Mouse (Mus musculus) CH12F3 (cell line): ENCODE data around the gene Klhl10.

ENCODE experiments used
- in situ Hi-C: fragments of 300-500 bp; cut with MboI; formaldehyde crosslinking; loops from 2 replicates; pipeline ENCODE4 v1.14.3; 2020; ENCODE audit warnings: low sequenced_read_pairs

Gene Klhl10

GRCm38 (mm10) chr11:100408076-100408834 is 33.5 kb upstream of the Klhl10 start:
- in situ Hi-C loops: loop anchor here (5.0 kb wide), 1 partner anchor 36 kb away; no protein-coding TSS in a partner anchor

GRCm38 (mm10) chr11:100408835-100409462 is 32.8 kb upstream of the Klhl10 start:
- in situ Hi-C loops: loop anchor here (5.0 kb wide), 1 partner anchor 37 kb away; no protein-coding TSS in a partner anchor

GRCm38 (mm10) chr11:100409686-100410085 is 32.0 kb upstream of the Klhl10 start:
- in situ Hi-C loops: loop anchor here (5.0 kb wide), 1 partner anchor 37 kb away; no protein-coding TSS in a partner anchor

- in situ Hi-C loops: no loop called here
Observed at GRCm38 (mm10) chr11:100411736-100412135, 30.0 kb upstream of the Klhl10 start.

GRCm38 (mm10) chr11:100413541-100413940 is 28.2 kb upstream of the Klhl10 start:
- in situ Hi-C loops: no loop called here

- in situ Hi-C loops: no loop called here
Observed at GRCm38 (mm10) chr11:100414021-100414913, 27.4 kb upstream of the Klhl10 start, which contains the start of gene P3h4. P3h4 (minus strand) TSS chr11:100414836.

- in situ Hi-C loops: no loop called here
Observed at GRCm38 (mm10) chr11:100414914-100415822, 26.5 kb upstream of the Klhl10 start, which contains the start of gene Fkbp10. Fkbp10 (plus strand) TSS chr11:100415697.

- in situ Hi-C loops: no loop called here
Observed at GRCm38 (mm10) chr11:100421537-100421936, 20.2 kb upstream of the Klhl10 start.

GRCm38 (mm10) chr11:100423836-100424235 is 17.9 kb upstream of the Klhl10 start:
- in situ Hi-C loops: no loop called here

- in situ Hi-C loops: no loop called here
Observed at GRCm38 (mm10) chr11:100425851-100426250, 15.9 kb upstream of the Klhl10 start.

GRCm38 (mm10) chr11:100426820-100427219 is 14.9 kb upstream of the Klhl10 start:
- in situ Hi-C loops: no loop called here

GRCm38 (mm10) chr11:100428612-100429199 is 13.0 kb upstream of the Klhl10 start:
- in situ Hi-C loops: no loop called here

GRCm38 (mm10) chr11:100430052-100430451 is 11.7 kb upstream of the Klhl10 start:
- in situ Hi-C loops: no loop called here

GRCm38 (mm10) chr11:100432002-100432401 is 9.7 kb upstream of the Klhl10 start:
- in situ Hi-C loops: no loop called here

GRCm38 (mm10) chr11:100435678-100436246 is 6.0 kb upstream of the Klhl10 start:
- in situ Hi-C loops: no loop called here

- in situ Hi-C loops: no loop called here
Observed at GRCm38 (mm10) chr11:100437901-100438300, 3.8 kb upstream of the Klhl10 start.

- in situ Hi-C loops: no loop called here
Observed at GRCm38 (mm10) chr11:100440691-100441522, 810 bp upstream of the Klhl10 start.

GRCm38 (mm10) chr11:100442625-100443024 is 908 bp downstream of the Klhl10 start:
- in situ Hi-C loops: no loop called here
